Mouse (Mus musculus) CD4-positive naive resting alpha-beta T cell, adult 57 days (primary cell): ENCODE results near the gene Rer1. TPM values are rescaled to one million over a fixed set of nuclear protein-coding genes. Genes with fewer than 3 reads are reported as not detected.

Experiments used
- total RNA-seq: library from RNA; stranded (reverse); gene quantifications from one replicate; pipeline ENCODE4 v1.2.4, GENCODE M21; 2023

The Rer1 gene
- total RNA-seq: 56.6 TPM

GRCm38 (mm10) chr4:155086108-155087024 lies at the start of gene Rer1, which contains the start of gene Morn1:
TSS of gene Rer1 (minus strand) at chr4:155086382.
TSS of gene Morn1 (plus strand) at chr4:155086577.

GRCm38 (mm10) chr4:155066834-155067522 lies 19.2 kb downstream of the Rer1 start, which contains the start of gene Pex10:
TSS of gene Pex10 (plus strand) at chr4:155067016.

GRCm38 (mm10) chr4:155056724-155057123 lies 29.5 kb downstream of the Rer1 start, which contains the start of gene Plch2:
TSS of gene Plch2 (minus strand) at chr4:155056784.

Other genes with a start within 250 kb of the Rer1 start
- gene Ttc34, start 248.9 kb downstream of the Rer1 start, total RNA-seq: not detected
- gene Mmel1, start 216.8 kb downstream of the Rer1 start, total RNA-seq: not detected
- 1.6 TPM for gene Fam213b, start 187.2 kb downstream of the Rer1 start, total RNA-seq
- gene Tnfrsf14, start 157.8 kb downstream of the Rer1 start, total RNA-seq: 150 TPM
- gene Hes5, start 125.5 kb downstream of the Rer1 start, total RNA-seq: 1.1 TPM
- 121 TPM for gene Pank4, start 122.3 kb downstream of the Rer1 start, total RNA-seq
- gene Plch2, start 29.6 kb downstream of the Rer1 start, total RNA-seq: not detected
- 10.9 TPM for gene Pex10, start 19.4 kb downstream of the Rer1 start, total RNA-seq
- 1.5 TPM for gene Morn1, start 195 bp upstream of the Rer1 start, total RNA-seq
- 157 TPM for gene Ski, start 136.2 kb upstream of the Rer1 start, total RNA-seq
- 55.4 TPM for gene Faap20, start 163.4 kb upstream of the Rer1 start, total RNA-seq